Mouse (Mus musculus) spleen, adult 2 months (tissue): ENCODE results near the gene Mrc2. TPM values are rescaled to one million over a fixed set of nuclear protein-coding genes. Genes with fewer than 3 reads are reported as not detected.

Source experiments
- DNase-seq, 2 experiments: peaks; one replicate each; pipeline versions ENCODE4 v3.0.0 to v3.0.0-alpha.2; 2012 to 2021; ENCODE audit warnings: low spot score in 2 of 2, low read depth in 1 of 2
- H3K27ac ChIP-seq: fragments of 200-500 bp; 2 replicates; pipeline ENCODE4 v1.5.1; 2012; ENCODE audit warnings: low read length, inconsistent platforms; ENCODE audit not compliant: insufficient read depth
- H3K27me3 ChIP-seq: fragments of 200-500 bp; 2 replicates; pipeline ENCODE4 v1.6.1; 2012; ENCODE audit warnings: mild to moderate bottlenecking, moderate library complexity, low read length, inconsistent platforms; ENCODE audit not compliant: control insufficient read depth, insufficient read depth
- H3K36me3 ChIP-seq: fragments of 200-500 bp; 2 replicates; pipeline ENCODE4 v1.6.1; 2012; ENCODE audit warnings: mild to moderate bottlenecking, low read length, inconsistent platforms; ENCODE audit not compliant: control insufficient read depth, insufficient read depth
- H3K4me1 ChIP-seq: fragments of 200-500 bp; 2 replicates; pipeline ENCODE4 v1.6.1; 2011; ENCODE audit warnings: inconsistent platforms; ENCODE audit not compliant: control insufficient read depth, insufficient read depth, insufficient read length
- H3K4me3 ChIP-seq: fragments of 200-500 bp; 2 replicates; pipeline ENCODE4 v1.5.1; 2011; ENCODE audit warnings: mild to moderate bottlenecking, inconsistent platforms; ENCODE audit not compliant: insufficient read depth, insufficient read length; ENCODE audit errors: extremely low read depth
- CTCF ChIP-seq: fragments of 200-500 bp; IDR thresholded peaks from 2 replicates; pipeline ENCODE4 v1.5.1; 2011; ENCODE audit warnings: mild to moderate bottlenecking, inconsistent platforms; ENCODE audit not compliant: insufficient read depth, insufficient read length, insufficient replicate concordance; ENCODE audit errors: extremely low read depth
- POLR2A ChIP-seq: fragments of 200-500 bp; IDR thresholded peaks from 2 replicates; pipeline ENCODE4 v1.6.1; 2011; ENCODE audit warnings: low read depth, low read length, inconsistent platforms
- WGBS: fragments of 180-500 bp; shearing (Covaris S2); methylation state at CpG from one replicate; pipeline ENCODE4 v1.1.7; 2018; 5-methylcytosine and 5-hydroxymethylcytosine counted together
- polyA plus RNA-seq: library from polyadenylated mRNA; depleted of rRNA; stranded (reverse); fragments of >200 nt; gene quantifications from 2 replicates; pipeline ENCODE4 v1.2.3, GENCODE M21; 2012

Mrc2 gene
- polyA plus RNA-seq, 1 experiment, result 5.9 TPM

GRCm38 (mm10) chr11:105349780-105350324, 57.4 kb downstream of the Mrc2 start:
- 86% methylated on average over 19 of the region's 19 CpGs for WGBS
- no peak overlapping the region for H3K4me3 ChIP-seq
- H3K27ac ChIP-seq, result no peak overlapping the region
- DNase-seq, result no peak
- H3K4me1 ChIP-seq, result no peaks in the 10 kb centered on the region
- no peaks in the 10 kb centered on the region for H3K27me3 ChIP-seq
- no peaks in the 10 kb centered on the region for H3K36me3 ChIP-seq
- no peak for TF ChIP-seq CTCF
- TF ChIP-seq POLR2A, result no peak

GRCm38 (mm10) chr11:105350643-105351042, 58.2 kb downstream of the Mrc2 start:
- 87% methylated on average over 7 of the region's 7 CpGs for WGBS
- Histone ChIP-seq H3K4me3 (no peak overlapping the region), H3K4me1 (no peaks in the 10 kb centered on the region), H3K27ac (no peak overlapping the region), H3K36me3 (no peaks in the 10 kb centered on the region), H3K27me3 (no peaks in the 10 kb centered on the region)
- TF ChIP-seq POLR2A (no peak), CTCF (no peak)
- DNase-seq, result no peak

- 87% methylated on average over 8 of the region's 8 CpGs for WGBS
- no peaks in the 10 kb centered on the region for H3K27me3 ChIP-seq
- TF ChIP-seq CTCF (no peak), POLR2A (no peak)
- no peak overlapping the region for H3K4me3 ChIP-seq
- no peaks in the 10 kb centered on the region for H3K4me1 ChIP-seq
- no peaks in the 10 kb centered on the region for H3K36me3 ChIP-seq
- no peak overlapping the region for H3K27ac ChIP-seq
- DNase-seq, result no peak
Observed at GRCm38 (mm10) chr11:105352152-105352551, 59.7 kb downstream of the Mrc2 start.

- H3K4me1 ChIP-seq, result no peaks in the 10 kb centered on the region
- no peaks in the 10 kb centered on the region for H3K27me3 ChIP-seq
- H3K36me3 ChIP-seq, result no peaks in the 10 kb centered on the region
- 75% methylated on average over 9 of the region's 9 CpGs for WGBS
- no peak overlapping the region for H3K27ac ChIP-seq
- no peak for TF ChIP-seq CTCF
- TF ChIP-seq POLR2A, result no peak
- no peak for DNase-seq
- H3K4me3 ChIP-seq, result no peak overlapping the region
Observed at GRCm38 (mm10) chr11:105352954-105353890, 60.8 kb downstream of the Mrc2 start.

GRCm38 (mm10) chr11:105353891-105354280, 61.4 kb downstream of the Mrc2 start:
- no peaks in the 10 kb centered on the region for H3K27me3 ChIP-seq
- no peak overlapping the region for H3K4me3 ChIP-seq
- 89% methylated on average over 4 of the region's 4 CpGs for WGBS
- DNase-seq, result no peak
- TF ChIP-seq POLR2A, result no peak
- H3K36me3 ChIP-seq, result no peaks in the 10 kb centered on the region
- no peak overlapping the region for H3K27ac ChIP-seq
- H3K4me1 ChIP-seq, result no peaks in the 10 kb centered on the region

GRCm38 (mm10) chr11:105356301-105356700, 63.9 kb downstream of the Mrc2 start:
- H3K4me3 ChIP-seq, result no peak overlapping the region
- 58% methylated on average over 7 of the region's 7 CpGs for WGBS
- no peak for DNase-seq
- H3K27ac ChIP-seq, result no peak overlapping the region
- TF ChIP-seq POLR2A (no peak), CTCF (no peak)
- no peaks in the 10 kb centered on the region for H3K4me1 ChIP-seq
- no peaks in the 10 kb centered on the region for H3K27me3 ChIP-seq
- no peaks in the 10 kb centered on the region for H3K36me3 ChIP-seq

- Histone ChIP-seq H3K36me3 (no peaks in the 10 kb centered on the region), H3K27ac (no peak overlapping the region), H3K4me3 (no peak overlapping the region), H3K4me1 (peaks cover 4% of the 10 kb centered on the region; the same call in 1 of the 2 replicates), H3K27me3 (no peaks in the 10 kb centered on the region)
- no peak for DNase-seq
- TF ChIP-seq POLR2A, result no peak
- no peak for TF ChIP-seq CTCF
- 88% methylated on average over 4 of the region's 4 CpGs for WGBS
Observed at GRCm38 (mm10) chr11:105362041-105362765, 69.8 kb downstream of the Mrc2 start.
